23 mouse cellular contexts compared by ENCODE assay signal in genomic region chr11:54011255-54011654, GRCm38 (mm10). TPM values are rescaled to one million over a fixed set of nuclear protein-coding genes. Genes with fewer than 3 reads are reported as not detected.
DNase-seq lines count a peak whose midpoint lies in the region; ATAC-seq and TF ChIP-seq lines count a peak whose summit lies in the region.
"Had no signal": no experiment of that assay in that cellular context is flagged by ENCODE, and none has a peak within 500 bp of the region (broad histone marks: within the 10 kb centered on the region; RNA-seq: fewer than 3 reads in every experiment).

No protein-coding gene starts in this region.

- no peak overlapping the region for H3K4me3 ChIP-seq in cerebellum, adult 2 months (replicated peaks; ENCODE audit: insufficient read depth, low read depth, low read length)
- no peak overlapping the region for H3K4me3 ChIP-seq in lung, embryonic 14.5 days (ENCODE audit: low read depth, low read length)
- no peak overlapping the region for H3K4me3 ChIP-seq in lung, adult 2 months (replicated peaks; ENCODE audit: extremely low read depth, low read depth, low read length)
- no peak overlapping the region for H3K4me3 ChIP-seq in lung, postnatal 0 days (ENCODE audit: low read depth, low read length)
- no peak overlapping the region for H3K4me3 ChIP-seq in stomach, postnatal 0 days (ENCODE audit: low read depth, low read length)
- H3K4me3 ChIP-seq: embryonic facial prominence, embryonic 10.5 days; embryonic facial prominence, embryonic 12.5 days; forebrain, embryonic 13.5 days; forebrain, embryonic 15.5 days had no signal

- no peaks in the 10 kb centered on the region for H3K9me3 ChIP-seq in lung, embryonic 14.5 days (ENCODE audit: low read depth, low read length)
- H3K9me3 ChIP-seq in lung, postnatal 0 days (ENCODE audit: low read length), result no peaks in the 10 kb centered on the region
- no peaks in the 10 kb centered on the region for H3K9me3 ChIP-seq in stomach, postnatal 0 days (ENCODE audit: control insufficient read depth, low read length)
- H3K9me3 ChIP-seq: embryonic facial prominence, embryonic 10.5 days; embryonic facial prominence, embryonic 12.5 days; forebrain, embryonic 13.5 days; forebrain, embryonic 15.5 days; G1E had no signal

- TF ChIP-seq CTCF in cerebellum, adult 2 months (IDR thresholded peaks at IDR 0.05; ENCODE audit: borderline replicate concordance, insufficient read depth, low read depth, low read length), result no peak
- TF ChIP-seq CTCF in lung, embryonic 14.5 days (IDR thresholded peaks at IDR 0.05; ENCODE audit: low read depth), result no peak
- TF ChIP-seq CTCF in lung, adult 2 months (IDR thresholded peaks at IDR 0.05; ENCODE audit: insufficient read depth, low read length), result no peak
- TF ChIP-seq CTCF in lung, postnatal 0 days (IDR thresholded peaks at IDR 0.05), result no peak
- no peak for TF ChIP-seq CTCF in stomach, postnatal 0 days (IDR thresholded peaks at IDR 0.05; ENCODE audit: low read depth)

- ATAC-seq in lung, embryonic 14.5 days (ENCODE audit: insufficient read depth), result no peak
- peak; percentile 85 for ATAC-seq in lung, postnatal 0 days
- ATAC-seq in stomach, postnatal 0 days (ENCODE audit: low FRiP score, low TSS enrichment), result peak; percentile 67; the same call in 1 of the 2 replicates
- ATAC-seq: activated CD4-positive, CD25-positive, alpha-beta regulatory T cell, adult 4 months; CD4-positive, CD25-positive, alpha-beta regulatory T cell, adult 4 months; forebrain, embryonic 13.5 days; forebrain, embryonic 15.5 days; Patski had no signal

- H3K27ac ChIP-seq in cerebellum, adult 2 months (ENCODE audit: insufficient read depth, low read length), result peak overlapping the region; percentile 30; the same call in 1 of the 2 replicates
- H3K27ac ChIP-seq in lung, embryonic 14.5 days (ENCODE audit: low read depth), result no peak overlapping the region
- no peak overlapping the region for H3K27ac ChIP-seq in lung, postnatal 0 days (ENCODE audit: low read length)
- no peak overlapping the region for H3K27ac ChIP-seq in stomach, postnatal 0 days (replicated peaks)
- H3K27ac ChIP-seq: embryonic facial prominence, embryonic 10.5 days; embryonic facial prominence, embryonic 12.5 days; forebrain, embryonic 13.5 days; forebrain, embryonic 15.5 days had no signal

- H3K36me3 ChIP-seq in lung, embryonic 14.5 days (ENCODE audit: insufficient read depth), result no peaks in the 10 kb centered on the region
- no peaks in the 10 kb centered on the region for H3K36me3 ChIP-seq in lung, postnatal 0 days (ENCODE audit: insufficient read depth, low read length)
- no peaks in the 10 kb centered on the region for H3K36me3 ChIP-seq in stomach, postnatal 0 days (ENCODE audit: control insufficient read depth, insufficient read depth, low read length)
- H3K36me3 ChIP-seq: embryonic facial prominence, embryonic 10.5 days; embryonic facial prominence, embryonic 12.5 days; forebrain, embryonic 15.5 days; G1E had no signal

- H3K27me3 ChIP-seq in cerebellum, adult 2 months (ENCODE audit: control insufficient read depth, insufficient read depth, low read length), result no peaks in the 10 kb centered on the region
- H3K27me3 ChIP-seq in lung, embryonic 14.5 days (ENCODE audit: insufficient read depth, low read length), result no peaks in the 10 kb centered on the region
- H3K27me3 ChIP-seq in lung, postnatal 0 days (replicated peaks; ENCODE audit: insufficient read depth, low read length), result no peaks in the 10 kb centered on the region
- H3K27me3 ChIP-seq in stomach, postnatal 0 days (ENCODE audit: control insufficient read depth, insufficient read depth, low read length), result no peaks in the 10 kb centered on the region
- H3K27me3 ChIP-seq: embryonic facial prominence, embryonic 12.5 days; forebrain, embryonic 13.5 days; forebrain, embryonic 15.5 days; Patski had no signal

- no peak for DNase-seq in cerebellum, adult 2 months
- DNase-seq in cerebellum, adult 8-10 months, result no peak
- DNase-seq in lung, embryonic 14.5 days, result peak; percentile 47
- no peak for DNase-seq in lung, adult 2 months
- peak; percentile 80 for DNase-seq in lung, postnatal 0 days (ENCODE audit: low spot score)
- no peak for DNase-seq in lung, postnatal 14 days
- DNase-seq in stomach, postnatal 0 days (ENCODE audit: low spot score), result no peak
- DNase-seq: adrenal gland, adult 8-10 months; adrenal gland, postnatal 14 days; adrenal gland, postnatal 36 days; B cell, adult 2 months; cerebellum, adult 11-12 months; cerebellum, adult 9-10 months; cerebellum, postnatal 10 days; cerebellum, postnatal 25 days had no signal

- TF ChIP-seq EP300 in lung, postnatal 0 days (IDR thresholded peaks at IDR 0.05), result no peak
- TF ChIP-seq EP300 in stomach, postnatal 0 days (optimal IDR thresholded peaks at IDR 0.05), result no peak

- H3K9ac ChIP-seq in lung, embryonic 14.5 days, result no peak overlapping the region
- no peak overlapping the region for H3K9ac ChIP-seq in lung, postnatal 0 days (replicated peaks; ENCODE audit: low read depth)
- H3K9ac ChIP-seq in stomach, postnatal 0 days (ENCODE audit: low read length), result no peak overlapping the region
- H3K9ac ChIP-seq: embryonic facial prominence, embryonic 12.5 days; forebrain, embryonic 13.5 days; forebrain, embryonic 15.5 days had no signal

- H3K4me1 ChIP-seq in cerebellum, adult 2 months (ENCODE audit: control insufficient read depth, insufficient read depth, low read length), result peaks cover 29% of the 10 kb centered on the region
- H3K4me1 ChIP-seq in lung, embryonic 14.5 days (ENCODE audit: insufficient read depth), result no peaks in the 10 kb centered on the region; the same call in 1 of the 2 replicates
- H3K4me1 ChIP-seq in lung, adult 2 months (ENCODE audit: control insufficient read depth, insufficient read depth, low read length), result peaks cover 3% of the 10 kb centered on the region; the same call in 1 of the 2 replicates
- no peaks in the 10 kb centered on the region; the same call in 1 of the 2 replicates for H3K4me1 ChIP-seq in lung, postnatal 0 days (ENCODE audit: insufficient read depth, low read depth, low read length)
- no peaks in the 10 kb centered on the region for H3K4me1 ChIP-seq in stomach, postnatal 0 days (replicated peaks; ENCODE audit: control insufficient read depth, insufficient read depth)
- H3K4me1 ChIP-seq: forebrain, embryonic 13.5 days; forebrain, embryonic 15.5 days had no signal

- whole genome bisulfite sequencing in cerebellum, adult 2 months, result 54% methylated on average over 2 of the region's 2 CpGs
- WGBS in lung, embryonic 14.5 days, result 64% methylated on average over 2 of the region's 2 CpGs
- WGBS in lung, adult 2 months, result 67% methylated on average over 2 of the region's 2 CpGs
- WGBS in lung, postnatal 0 days, result 71% methylated on average over 2 of the region's 2 CpGs
- 65% methylated on average over 2 of the region's 2 CpGs for WGBS in stomach, postnatal 0 days

- TF ChIP-seq POLR2A in cerebellum, adult 2 months (IDR thresholded peaks at IDR 0.05; ENCODE audit: borderline replicate concordance, insufficient read depth, low read length), result no peak
- no peak for TF ChIP-seq POLR2A in lung, adult 2 months (IDR thresholded peaks at IDR 0.05; ENCODE audit: borderline replicate concordance, extremely low read depth, low read depth, low read length)

- H3K4me2 ChIP-seq in lung, embryonic 14.5 days, result no peak overlapping the region
- no peak overlapping the region for H3K4me2 ChIP-seq in lung, postnatal 0 days (replicated peaks; ENCODE audit: low read depth, low read length)
- H3K4me2 ChIP-seq in stomach, postnatal 0 days (replicated peaks; ENCODE audit: low read depth), result no peak overlapping the region
- H3K4me2 ChIP-seq: embryonic facial prominence, embryonic 12.5 days; forebrain, embryonic 13.5 days; forebrain, embryonic 15.5 days had no signal

RNA-seq across cellular contexts. Expression of gene Slc22a4, which starts 16.6 kb away (rescaled TPM):
- 53.6 and 61.9 TPM in 2 replicates for polyA plus RNA-seq in cerebellum, adult 2 months (2012; rRNA removed)
- polyA plus RNA-seq in lung, embryonic 14.5 days (2014; fragmentation: Nextera tagmentation; extraction: Ambion mirVana), result 0.38 and 0.45 TPM in 2 replicates
- 1.3 and 1.4 TPM in 2 replicates for polyA plus RNA-seq in lung, adult 2 months (2012; rRNA removed)
- polyA plus RNA-seq in lung, postnatal 0 days (2015; fragmentation: Nextera tagmentation; extraction: Ambion mirVana), result 0.70 and 1.1 TPM in 2 replicates
- 2.1 and 2.5 TPM in 2 replicates for polyA plus RNA-seq in stomach, postnatal 0 days (2015; fragmentation: Nextera tagmentation; extraction: Ambion mirVana)
- polyA plus RNA-seq: CD4-positive, CD25-positive, alpha-beta regulatory T cell, adult 4 months; G1E had no signal

RNA-seq across cellular contexts. Expression of gene Slc22a21, which starts 31.1 kb away (rescaled TPM):
- polyA plus RNA-seq in cerebellum, adult 2 months (2012; rRNA removed), result 2.4 and 2.7 TPM in 2 replicates
- polyA plus RNA-seq in lung, embryonic 14.5 days (2014; fragmentation: Nextera tagmentation; extraction: Ambion mirVana), result 5.7 and 5.8 TPM in 2 replicates
- 2.3 and 3.8 TPM in 2 replicates for polyA plus RNA-seq in lung, adult 2 months (2012; rRNA removed)
- 2.6 TPM in 2 replicates for polyA plus RNA-seq in lung, postnatal 0 days (2015; fragmentation: Nextera tagmentation; extraction: Ambion mirVana)
- 6.0 and 6.3 TPM in 2 replicates for polyA plus RNA-seq in stomach, postnatal 0 days (2015; fragmentation: Nextera tagmentation; extraction: Ambion mirVana)
- polyA plus RNA-seq: G1E had no signal

RNA-seq across cellular contexts. Expression of gene Pdlim4, which starts 57.6 kb away (rescaled TPM):
- polyA plus RNA-seq in cerebellum, adult 2 months (2012; rRNA removed), result 16.9 and 18.6 TPM in 2 replicates
- 12.1 and 12.6 TPM in 2 replicates for polyA plus RNA-seq in lung, embryonic 14.5 days (2014; fragmentation: Nextera tagmentation; extraction: Ambion mirVana)
- polyA plus RNA-seq in lung, adult 2 months (2012; rRNA removed), result 22.9 and 25.6 TPM in 2 replicates
- polyA plus RNA-seq in lung, postnatal 0 days (2015; fragmentation: Nextera tagmentation; extraction: Ambion mirVana), result 7.3 and 8.6 TPM in 2 replicates
- 55.5 and 58.6 TPM in 2 replicates for polyA plus RNA-seq in stomach, postnatal 0 days (2015; fragmentation: Nextera tagmentation; extraction: Ambion mirVana)
- polyA plus RNA-seq: G1E had no signal

Comparison
In these comparisons a context has a peak if more than half of its experiments do, and no peak if none do; other contexts are left out.
1. DNase-seq: peak in lung, embryonic 14.5 days (single experiment) and lung, postnatal 0 days (single experiment); none in cerebellum, adult 2 months (0 of 2), cerebellum, adult 8-10 months (single experiment), lung, adult 2 months (single experiment), lung, postnatal 14 days (single experiment) and stomach, postnatal 0 days (single experiment).
2. RNA of gene Slc22a4, which starts 16.6 kb away (polyA plus RNA-seq): 53.6 to 61.9 TPM in cerebellum, adult 2 months; 2.1 to 2.5 TPM in stomach, postnatal 0 days, 1.3 to 1.4 TPM in lung, adult 2 months, 0.70 to 1.1 TPM in lung, postnatal 0 days and 0.38 to 0.45 TPM in lung, embryonic 14.5 days; every median in the first group is over 10 times any median in the second.